Mouse (Mus musculus) MEL (cell line): ENCODE results near the gene Cdyl. TPM values are rescaled to one million over a fixed set of nuclear protein-coding genes. Genes with fewer than 3 reads are reported as not detected.
A peak's percentile ranks its signal among the peaks of the same experiment; 100 is the strongest.

Experiments
- DNase-seq: peaks from one replicate; pipeline ENCODE4 v3.0.0; 2011; ENCODE audit warnings: low read depth, low spot score
- H3K27ac ChIP-seq: 2 replicates; pipeline ENCODE4 v1.5.1; 2012; ENCODE audit warnings: low read depth, mild to moderate bottlenecking, control low read depth, low read length, moderate library complexity; ENCODE audit not compliant: control insufficient read depth
- H3K27me3 ChIP-seq, 2 experiments: fragments of 150-350 bp in 1 of 2; sonication (generic) in 1 of 2; 2 replicates each; pipeline ENCODE4 v1.6.1; 2012; ENCODE audit warnings: low read length in 2 of 2, mild to moderate bottlenecking in 2 of 2, improper control_type of control experiment in 1 of 2, moderate library complexity in 1 of 2; ENCODE audit not compliant: insufficient read depth in 2 of 2, control insufficient read depth in 1 of 2
- H3K36me3 ChIP-seq, 2 experiments: 2 replicates each; pipeline ENCODE4 v1.6.1; 2012 to 2014; ENCODE audit warnings: low read length in 2 of 2, improper control_type of control experiment in 1 of 2, inconsistent platforms in 1 of 2, mild to moderate bottlenecking in 1 of 2; ENCODE audit not compliant: insufficient read depth in 2 of 2, control insufficient read depth in 1 of 2
- H3K4me1 ChIP-seq, 2 experiments: fragments of 150-350 bp in 1 of 2; sonication (generic) in 1 of 2; 2 replicates each; pipeline ENCODE4 v1.6.1; 2012; ENCODE audit warnings: low read length in 2 of 2, improper control_type of control experiment in 1 of 2, mild to moderate bottlenecking in 1 of 2; ENCODE audit not compliant: insufficient read depth in 2 of 2, control insufficient read depth in 1 of 2
- H3K4me3 ChIP-seq, 2 experiments: fragments of 150-350 bp in 1 of 2; sonication (generic) in 1 of 2; 2 replicates each; pipeline ENCODE4 v1.5.1; 2012; ENCODE audit warnings: low read depth in 2 of 2, low read length in 2 of 2, mild to moderate bottlenecking in 2 of 2, moderate library complexity in 2 of 2, control low read depth in 1 of 2, improper control_type of control experiment in 1 of 2; ENCODE audit not compliant: control insufficient read depth in 1 of 2, insufficient read depth in 1 of 2
- H3K79me2 ChIP-seq: 2 replicates; pipeline ENCODE4 v1.6.1; 2012; ENCODE audit warnings: mild to moderate bottlenecking, low read length, moderate library complexity; ENCODE audit not compliant: control insufficient read depth, poor library complexity, insufficient read depth
- H3K9ac ChIP-seq: 2 replicates; pipeline ENCODE4 v1.6.1; 2012; ENCODE audit warnings: low read depth, mild to moderate bottlenecking, control low read depth, low read length, moderate library complexity; ENCODE audit not compliant: control insufficient read depth, poor library complexity, severe bottlenecking
- H3K9me3 ChIP-seq: fragments of 150-350 bp; sonication (generic); replicated peaks from 2 replicates; pipeline ENCODE4 v1.6.1; 2012; ENCODE audit warnings: mild to moderate bottlenecking, low read length, improper control_type of control experiment, moderate library complexity; ENCODE audit not compliant: insufficient read depth
- CHD1 ChIP-seq: IDR thresholded peaks from 2 replicates; pipeline ENCODE4 v1.6.1; 2012; ENCODE audit warnings: low read depth, mild to moderate bottlenecking, inconsistent platforms, low read length, improper control_type of control experiment
- CTCF ChIP-seq, 3 experiments: IDR thresholded peaks in 2 of 3; conservative IDR thresholded peaks in 1 of 3; 2 replicates each; pipeline ENCODE4 v1.5.1; 2011 to 2012; ENCODE audit warnings: low read length in 3 of 3, low read depth in 2 of 3, mild to moderate bottlenecking in 2 of 3, improper control_type of control experiment in 1 of 3, inconsistent platforms in 1 of 3, mixed read lengths in 1 of 3, moderate library complexity in 1 of 3; ENCODE audit not compliant: control insufficient read depth in 1 of 3, insufficient read depth in 1 of 3, poor library complexity in 1 of 3, severe bottlenecking in 1 of 3
- E2F4 ChIP-seq: IDR thresholded peaks from 2 replicates; pipeline ENCODE4 v1.6.1; 2011; ENCODE audit warnings: low read depth, low read length, improper control_type of control experiment, borderline replicate concordance
- EP300 ChIP-seq, 2 experiments: IDR thresholded peaks; 2 replicates each; pipeline ENCODE4 v1.6.1; 2011; ENCODE audit warnings: improper control_type of control experiment in 2 of 2, low read length in 2 of 2, low read depth in 1 of 2, mild to moderate bottlenecking in 1 of 2
- ETS1 ChIP-seq: IDR thresholded peaks from 2 replicates; pipeline ENCODE4 v1.6.1; 2012; ENCODE audit warnings: low read depth, mild to moderate bottlenecking, inconsistent platforms, low read length, improper control_type of control experiment, moderate library complexity
- GATA1 ChIP-seq: IDR thresholded peaks from 2 replicates; pipeline ENCODE4 v1.6.1; 2011; ENCODE audit warnings: low read depth, low read length, improper control_type of control experiment
- HCFC1 ChIP-seq: IDR thresholded peaks from 2 replicates; pipeline ENCODE4 v1.6.1; 2012; ENCODE audit warnings: low read depth, mild to moderate bottlenecking, inconsistent platforms, low read length, improper control_type of control experiment, moderate library complexity
- MAFK ChIP-seq: IDR thresholded peaks from 2 replicates; pipeline ENCODE4 v1.6.1; 2011; ENCODE audit warnings: low read depth, mild to moderate bottlenecking, low read length, improper control_type of control experiment, borderline replicate concordance
- MAX ChIP-seq: IDR thresholded peaks from 2 replicates; pipeline ENCODE4 v1.6.1; 2011; ENCODE audit warnings: low read length, improper control_type of control experiment
- MAZ ChIP-seq: IDR thresholded peaks from 2 replicates; pipeline ENCODE4 v1.6.1; 2012; ENCODE audit warnings: low read depth, mild to moderate bottlenecking, inconsistent platforms, low read length, improper control_type of control experiment
- MXI1 ChIP-seq: IDR thresholded peaks from 2 replicates; pipeline ENCODE4 v1.6.1; 2011; ENCODE audit warnings: mild to moderate bottlenecking, low read depth, low read length, improper control_type of control experiment
- MYB ChIP-seq: IDR thresholded peaks from 2 replicates; pipeline ENCODE4 v1.6.1; 2011; ENCODE audit warnings: mild to moderate bottlenecking, low read depth, low read length, improper control_type of control experiment
- MYC ChIP-seq: IDR thresholded peaks from 2 replicates; pipeline ENCODE4 v1.6.1; 2011; ENCODE audit warnings: low read depth, mild to moderate bottlenecking, low read length, improper control_type of control experiment, moderate library complexity
- NELFE ChIP-seq: IDR thresholded peaks from 2 replicates; pipeline ENCODE4 v1.6.1; 2011; ENCODE audit warnings: low read depth, low read length, improper control_type of control experiment
- NRF1 ChIP-seq: IDR thresholded peaks from 2 replicates; pipeline ENCODE4 v1.6.1; 2014; ENCODE audit warnings: low read depth, mild to moderate bottlenecking, inconsistent platforms, low read length, improper control_type of control experiment, moderate library complexity; ENCODE audit not compliant: poor library complexity, insufficient read depth, severe bottlenecking
- POLR2AphosphoS2 ChIP-seq: IDR thresholded peaks from 2 replicates; pipeline ENCODE4 v1.6.1; 2011; ENCODE audit warnings: low read length, improper control_type of control experiment
- RAD21 ChIP-seq: IDR thresholded peaks from 2 replicates; pipeline ENCODE4 v1.6.1; 2011; ENCODE audit warnings: mild to moderate bottlenecking, low read depth, low read length, improper control_type of control experiment
- RCOR1 ChIP-seq: IDR thresholded peaks from 2 replicates; pipeline ENCODE4 v1.6.1; 2012; ENCODE audit warnings: low read depth, mild to moderate bottlenecking, inconsistent platforms, low read length, improper control_type of control experiment
- TAL1 ChIP-seq: IDR thresholded peaks from 2 replicates; pipeline ENCODE4 v1.6.1; 2012; ENCODE audit warnings: mild to moderate bottlenecking, inconsistent platforms, low read length, moderate library complexity, mixed read lengths
- TBP ChIP-seq: IDR thresholded peaks from 2 replicates; pipeline ENCODE4 v1.8.0; 2011; ENCODE audit warnings: low read depth, low read length, improper control_type of control experiment
- TCF12 ChIP-seq: IDR thresholded peaks from 2 replicates; pipeline ENCODE4 v1.6.1; 2014; ENCODE audit warnings: low read depth, mild to moderate bottlenecking, inconsistent platforms, low read length, improper control_type of control experiment, moderate library complexity
- USF1 ChIP-seq: IDR thresholded peaks from 2 replicates; pipeline ENCODE4 v1.6.1; 2014; ENCODE audit warnings: low read depth, mild to moderate bottlenecking, inconsistent platforms, low read length, improper control_type of control experiment, moderate library complexity
- ZMIZ1 ChIP-seq: IDR thresholded peaks from 2 replicates; pipeline ENCODE4 v1.6.1; 2012; ENCODE audit warnings: low read depth, mild to moderate bottlenecking, inconsistent platforms, low read length, improper control_type of control experiment, moderate library complexity
- ZNF384 ChIP-seq: IDR thresholded peaks from 2 replicates; pipeline ENCODE4 v1.6.1; 2012; ENCODE audit warnings: low read depth, mild to moderate bottlenecking, inconsistent platforms, low read length, improper control_type of control experiment
- polyA plus RNA-seq, 2 experiments: library from polyadenylated mRNA; stranded (reverse) in 1 of 2; unstranded in 1 of 2; fragments of >175 nt in 1 of 2; fragments of >200 nt in 1 of 2; gene quantifications; 2 replicates each; pipeline versions ENCODE4 v1.2.1 to v1.2.4; 2012; ENCODE audit warnings: low replicate concordance in 2 of 2, low read depth in 1 of 2; ENCODE audit not compliant: insufficient read length in 2 of 2, insufficient read depth in 1 of 2, missing spikeins in 1 of 2
- total RNA-seq: library from RNA; depleted of rRNA; stranded (reverse); fragments of 300-350 nt; gene quantifications from 2 replicates; pipeline ENCODE4 v1.2.3, GENCODE M21; 2012

The Cdyl gene
- total and polyA plus RNA-seq, 3 experiments, result 8.9 to 32.2 TPM; not detected in 1

GRCm38 (mm10) chr13:35810160-35810537 lies 150.5 kb downstream of the Cdyl start:
- Histone ChIP-seq H3K79me2 (peaks cover 61% of the 10 kb centered on the region), H3K9me3 (no peaks in the 10 kb centered on the region), H3K9ac (no peak overlapping the region), H3K27me3 (no peaks in the 10 kb centered on the region), H3K27ac (peak overlapping the region; percentile 61), H3K4me3 (no peak overlapping the region), H3K4me1 (peaks cover 27 to 44% of the 10 kb centered on the region in 2 experiments), H3K36me3 (peaks cover 0 to 51% of the 10 kb centered on the region in 2 experiments; a peak in 2 of 4 replicates)
- peak; percentile 58 for DNase-seq
- peak; percentile 74 for TF ChIP-seq GATA1
- no peak for TF ChIP-seq CHD1
- no peak for TF ChIP-seq MXI1
- peak; percentile 64 to 77 for TF ChIP-seq EP300 (IDR thresholded peaks at IDR 0.05; ENCODE audit: low read depth in 1 of 2, low read length in 2 of 2)
- 0 out of 2 replicates have a peak, but pooled peaks have one; percentile 36 for TF ChIP-seq MYB
- TF ChIP-seq TBP, result no peak
- TF ChIP-seq CTCF (IDR thresholded peaks at IDR 0.05 in 2 of 3, conservative IDR thresholded peaks at IDR 0.05 in 1 of 3; ENCODE audit: control insufficient read depth in 1 of 3, insufficient read depth in 1 of 3, low read depth in 2 of 3, low read length in 3 of 3, poor library complexity in 1 of 3, severe bottlenecking in 1 of 3), result no peak
- TF ChIP-seq MAFK, result no peak
- TF ChIP-seq ETS1, result peak; percentile 41; the same call in 1 of the 2 replicates
- no peak for TF ChIP-seq E2F4
- TF ChIP-seq ZMIZ1, result no peak
- TF ChIP-seq TCF12, result peak; percentile 55; the same call in 1 of the 2 replicates
- no peak for TF ChIP-seq MAX
- TF ChIP-seq TAL1, result peak; percentile 11; the same call in 1 of the 2 replicates
- no peak for TF ChIP-seq USF1
- TF ChIP-seq NELFE, result no peak
- TF ChIP-seq POLR2AphosphoS2, result no peak
- TF ChIP-seq RCOR1, result peak; percentile 36; the same call in 1 of the 2 replicates
- no peak for TF ChIP-seq NRF1
- TF ChIP-seq MAZ, result no peak
- no peak for TF ChIP-seq RAD21

- no peak overlapping the region for H3K27ac ChIP-seq
- H3K36me3 ChIP-seq, result peaks cover 0 to 59% of the 10 kb centered on the region in 2 experiments; a peak in 2 of 4 replicates
- no peak overlapping the region for H3K4me3 ChIP-seq
- no peaks in the 10 kb centered on the region for H3K9me3 ChIP-seq
- no peak overlapping the region for H3K9ac ChIP-seq
- DNase-seq, result no peak
- no peaks in the 10 kb centered on the region for H3K27me3 ChIP-seq
- TF ChIP-seq ETS1, result no peak
- TF ChIP-seq MYC, result no peak
- TF ChIP-seq MYB, result no peak
- no peak for TF ChIP-seq MXI1
- no peak for TF ChIP-seq HCFC1
- no peak for TF ChIP-seq ZNF384
- peaks cover 56% of the 10 kb centered on the region for H3K79me2 ChIP-seq
- H3K4me1 ChIP-seq, result peaks cover 33 to 52% of the 10 kb centered on the region in 2 experiments
Observed at GRCm38 (mm10) chr13:35811361-35812190, 151.9 kb downstream of the Cdyl start.
